Comparison of ENCODE assay signal across 7 mouse cellular contexts in the genomic region with DNA sequence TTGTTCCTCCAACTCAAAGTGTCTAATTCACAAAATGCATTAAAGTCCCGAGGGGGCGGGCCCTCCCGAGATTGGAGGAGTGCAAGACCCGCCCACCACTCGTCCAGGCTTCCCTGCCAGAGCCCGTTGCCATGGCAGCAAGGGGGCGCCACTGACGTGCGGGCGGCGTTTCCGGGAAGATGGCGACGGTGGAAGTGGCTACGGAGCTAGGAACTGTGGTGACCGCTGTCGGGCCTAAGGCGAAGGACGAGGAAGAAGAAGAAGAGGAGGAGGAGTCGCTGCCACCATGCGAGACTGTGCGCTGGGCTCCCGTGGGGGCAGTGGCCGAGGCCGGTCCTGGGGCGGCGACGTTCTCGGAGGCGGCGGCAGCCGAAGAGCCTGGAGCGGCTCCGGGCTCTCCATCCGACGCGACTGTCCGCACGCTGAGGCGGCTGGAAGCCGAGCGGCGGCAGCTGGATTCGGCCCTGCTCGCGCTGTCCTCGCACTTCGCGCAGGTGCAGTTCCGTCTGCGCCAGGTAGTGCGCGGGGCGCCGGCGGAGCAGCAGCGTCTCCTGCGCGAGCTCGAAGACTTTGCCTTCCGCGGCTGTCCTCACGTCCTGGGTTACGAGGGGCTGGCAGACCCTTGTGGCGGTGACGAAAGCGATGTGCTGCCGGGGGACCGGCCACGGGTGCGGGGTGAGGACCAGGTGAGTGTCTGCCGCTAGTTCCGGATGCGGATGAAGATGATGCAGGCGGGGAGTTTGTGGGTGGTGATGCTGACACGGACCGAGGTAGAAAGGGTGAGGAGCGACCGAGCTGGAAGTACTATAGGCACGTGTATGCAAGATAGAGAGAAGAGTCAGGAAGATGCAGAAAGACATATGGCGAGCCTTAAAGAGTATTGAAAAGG. TPM values are rescaled to one million over a fixed set of nuclear protein-coding genes. Genes with fewer than 3 reads are reported as not detected.
DNase-seq lines count a peak whose midpoint lies in the region; ATAC-seq lines count a peak whose summit lies in the region.

A gene (plus strand): TSS at position 161 of the 889 bp plus-strand sequence.
A gene (minus strand): TSS at position 409 of the 889 bp plus-strand sequence.

- H3K27me3 ChIP-seq in embryonic facial prominence, embryonic 11.5 days (ENCODE audit: control insufficient read depth, insufficient read depth, low read length): no peaks in the 10 kb centered on the region
- H3K27me3 ChIP-seq in limb, embryonic 10.5 days (ENCODE audit: low read depth, poor library complexity, severe bottlenecking): no peaks in the 10 kb centered on the region
- peaks cover 5% of the 10 kb centered on the region; the same call in 1 of the 2 replicates for H3K27me3 ChIP-seq in midbrain, embryonic 13.5 days

- DNase-seq in adrenal gland, postnatal 14 days: peak; percentile 100
- DNase-seq in embryonic facial prominence, embryonic 11.5 days (ENCODE audit: low spot score): peak; percentile 99
- peak; percentile 95 for DNase-seq in kidney, adult 11 months
- DNase-seq in limb, embryonic 10.5 days (ENCODE audit: low spot score): peak; percentile 100
- DNase-seq in spleen, adult 12 weeks (ENCODE audit: low spot score): peak; percentile 95

- H3K4me3 ChIP-seq in embryonic facial prominence, embryonic 11.5 days (ENCODE audit: low read depth, low read length): peak within 1 kb of the TSS; percentile 74
- H3K4me3 ChIP-seq in limb, embryonic 10.5 days: peak within 1 kb of the TSS; percentile 89
- peak within 1 kb of the TSS; percentile 72 for H3K4me3 ChIP-seq in midbrain, embryonic 13.5 days (replicated peaks)

- H3K27ac ChIP-seq in embryonic facial prominence, embryonic 11.5 days (replicated peaks; ENCODE audit: low read depth, low read length): peak within 1 kb of the TSS; percentile 30
- H3K27ac ChIP-seq in limb, embryonic 10.5 days: peak within 1 kb of the TSS; percentile 82
- H3K27ac ChIP-seq in midbrain, embryonic 13.5 days: peak within 1 kb of the TSS; percentile 84

- WGBS in embryonic facial prominence, embryonic 11.5 days: under 1% methylated on average over 76 of the region's 81 CpGs
- under 1% methylated on average over 81 of the region's 81 CpGs for WGBS in limb, embryonic 10.5 days
- WGBS in midbrain, embryonic 13.5 days: under 1% methylated on average over 81 of the region's 81 CpGs

- H3K36me3 ChIP-seq in embryonic facial prominence, embryonic 11.5 days (replicated peaks; ENCODE audit: control insufficient read depth, insufficient read depth, low read depth, low read length): peaks cover under 1% of the 10 kb centered on the region; the same call in 1 of the 2 replicates
- peaks cover 13% of the 10 kb centered on the region for H3K36me3 ChIP-seq in limb, embryonic 10.5 days
- peaks cover 9% of the 10 kb centered on the region for H3K36me3 ChIP-seq in midbrain, embryonic 13.5 days

- H3K9ac ChIP-seq in embryonic facial prominence, embryonic 11.5 days (replicated peaks; ENCODE audit: low read length): peak within 1 kb of the TSS; percentile 66
- H3K9ac ChIP-seq in midbrain, embryonic 13.5 days (replicated peaks): peak within 1 kb of the TSS; percentile 77

- H3K9me3 ChIP-seq in embryonic facial prominence, embryonic 11.5 days (replicated peaks; ENCODE audit: control insufficient read depth, low read length): no peaks in the 10 kb centered on the region
- H3K9me3 ChIP-seq in limb, embryonic 10.5 days (replicated peaks): no peaks in the 10 kb centered on the region
- no peaks in the 10 kb centered on the region for H3K9me3 ChIP-seq in midbrain, embryonic 13.5 days

- peak; percentile 83 for ATAC-seq in embryonic facial prominence, embryonic 11.5 days (replicated peaks; ENCODE audit: insufficient number of reproducible peaks, low FRiP score, low TSS enrichment, low read depth)
- peak; percentile 93 for ATAC-seq in granulocyte monocyte progenitor cell, adult 5-6 weeks (replicated peaks; ENCODE audit: poor library complexity, severe bottlenecking)
- ATAC-seq in midbrain, embryonic 13.5 days: peak; percentile 95

- peak within 1 kb of the TSS; percentile 79 for H3K4me2 ChIP-seq in embryonic facial prominence, embryonic 11.5 days (ENCODE audit: low read depth, low read length)
- peak within 1 kb of the TSS; percentile 94 for H3K4me2 ChIP-seq in midbrain, embryonic 13.5 days (replicated peaks)

- no peaks in the 10 kb centered on the region for H3K4me1 ChIP-seq in embryonic facial prominence, embryonic 11.5 days (ENCODE audit: control insufficient read depth, insufficient read depth, low read length)
- peaks cover 28% of the 10 kb centered on the region for H3K4me1 ChIP-seq in limb, embryonic 10.5 days
- peaks cover 32% of the 10 kb centered on the region for H3K4me1 ChIP-seq in midbrain, embryonic 13.5 days (replicated peaks)

RNA-seq across cellular contexts. Expression of the first gene that starts in this region (rescaled TPM):
- 19.6 and 20.9 TPM in 2 replicates for total RNA-seq in adrenal gland, postnatal 14 days (2021)
- 10.4 and 11.8 TPM in 2 replicates for polyA plus RNA-seq in embryonic facial prominence, embryonic 11.5 days (2014; fragmentation: Nextera tagmentation; extraction: Ambion mirVana)
- total RNA-seq in granulocyte monocyte progenitor cell, adult 5-6 weeks (2014; fragmentation: Nextera tagmentation): 5.7 and 8.1 TPM in 2 replicates
- 4.3 and 6.0 TPM in 2 replicates for total RNA-seq in granulocyte monocyte progenitor cell, adult 5-6 weeks (2017)
- polyA plus RNA-seq in limb, embryonic 10.5 days (2016; fragmentation: Nextera tagmentation; extraction: Ambion mirVana): 16.8 and 19.6 TPM in 2 replicates
- 26.2 and 26.4 TPM in 2 replicates for polyA plus RNA-seq in midbrain, embryonic 13.5 days (2015; fragmentation: Nextera tagmentation; extraction: Ambion mirVana)

RNA-seq across cellular contexts. Expression of the second gene that starts in this region (rescaled TPM):
- 3.2 and 5.3 TPM in 2 replicates for total RNA-seq in adrenal gland, postnatal 14 days (2021)
- 3.5 and 3.9 TPM in 2 replicates for polyA plus RNA-seq in embryonic facial prominence, embryonic 11.5 days (2014; fragmentation: Nextera tagmentation; extraction: Ambion mirVana)
- 0.49 and 2.7 TPM in 2 replicates for total RNA-seq in granulocyte monocyte progenitor cell, adult 5-6 weeks (2014; fragmentation: Nextera tagmentation)
- total RNA-seq in granulocyte monocyte progenitor cell, adult 5-6 weeks (2017): 0.52 and 9.1 TPM in 2 replicates
- polyA plus RNA-seq in limb, embryonic 10.5 days (2016; fragmentation: Nextera tagmentation; extraction: Ambion mirVana): 4.0 and 4.7 TPM in 2 replicates
- polyA plus RNA-seq in midbrain, embryonic 13.5 days (2015; fragmentation: Nextera tagmentation; extraction: Ambion mirVana): 2.0 and 2.6 TPM in 2 replicates

Comparison
In these comparisons a context has a peak if more than half of its experiments do, and no peak if none do; other contexts are left out.
1. Peak in every context shown above with its lines: DNase-seq, ATAC-seq, H3K4me3 ChIP-seq and H3K27ac ChIP-seq.
2. H3K27ac ChIP-seq: peak in every context shown above with its lines; median percentile 84 in midbrain, embryonic 13.5 days; 82 in limb, embryonic 10.5 days; 30 in embryonic facial prominence, embryonic 11.5 days.